Mouse (Mus musculus): ENCODE measurements around the gene Olfr467. TPM values are rescaled to one million over a fixed set of nuclear protein-coding genes. Genes with fewer than 3 reads are reported as not detected.
"Not testable (repeated sequence)": the region's sequence is repeated elsewhere in the genome, so short reads cannot be mapped to it uniquely, and the experiment has no call there.

Gene Olfr467
- polyA plus RNA-seq, 1 experiment = not detected

DNA sequence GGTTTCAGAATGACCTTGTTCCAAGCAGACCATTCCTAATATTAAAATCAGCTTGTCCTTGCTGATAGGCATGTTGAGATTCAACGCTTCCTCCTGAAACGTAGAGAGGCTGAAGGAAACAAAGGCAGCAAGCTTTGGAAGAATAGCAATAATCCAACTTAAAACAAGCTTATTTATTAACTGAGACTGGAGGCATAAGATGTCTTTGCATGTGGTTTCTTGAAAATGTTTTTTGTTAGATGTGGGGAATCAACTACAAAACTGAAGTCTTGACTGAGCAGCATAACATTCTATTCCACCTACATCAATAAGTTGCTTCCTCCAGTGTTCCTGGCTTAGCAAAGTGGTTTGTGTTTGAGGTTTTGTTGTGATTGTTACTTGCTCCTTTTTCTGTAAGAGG lies 11.0 kb upstream of the Olfr467 start, which contains the start of gene Ovch2:
Ovch2 (minus strand) TSS at position 101 of the 400 bp plus-strand sequence.
- H3K27ac ChIP-seq (ENCODE audit: insufficient read depth, low read length) = no peak within 1 kb of the TSS

DNA sequence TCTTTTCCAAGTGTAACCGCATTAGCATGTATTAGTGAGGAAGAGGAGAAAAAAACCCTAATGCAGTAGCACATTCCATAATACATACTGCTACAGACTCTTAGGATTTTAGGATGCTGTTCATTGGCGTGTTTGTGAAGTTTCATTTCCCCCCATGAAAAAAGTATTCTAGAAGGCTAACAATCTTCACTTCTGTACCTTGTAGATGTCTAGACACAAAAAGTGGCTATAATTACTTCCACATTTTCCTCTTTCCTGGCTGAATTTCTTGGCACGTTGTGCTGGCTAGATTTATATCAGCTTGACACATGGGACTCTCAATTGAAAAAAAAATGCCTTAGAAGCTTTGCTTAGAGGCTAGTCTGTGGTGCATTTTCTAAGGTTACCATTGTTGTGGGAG lies 9.9 kb upstream of the Olfr467 start:
- H3K4me3 ChIP-seq (ENCODE audit: low read depth, low read length) = no peak overlapping the region
- no peaks in the 10 kb centered on the region for H3K27me3 ChIP-seq (ENCODE audit: control insufficient read depth, insufficient read depth, low read length, poor library complexity, severe bottlenecking)
- H3K9ac ChIP-seq (ENCODE audit: low read depth, poor library complexity, severe bottlenecking) = no peak overlapping the region
- no peaks in the 10 kb centered on the region for H3K9me3 ChIP-seq (replicated peaks; ENCODE audit: control insufficient read depth, insufficient read depth, low read length, poor library complexity, severe bottlenecking)
- no peak overlapping the region for H3K27ac ChIP-seq (ENCODE audit: insufficient read depth, low read length)
- TF ChIP-seq POLR2A (IDR thresholded peaks at IDR 0.05; ENCODE audit: insufficient read depth, low read length) (no peak), EP300 (IDR thresholded peaks at IDR 0.05; ENCODE audit: insufficient read depth, low read depth, low read length) (no peak), CTCF (IDR thresholded peaks at IDR 0.05; ENCODE audit: low read depth, low read length) (no peak)
- no peaks in the 10 kb centered on the region for H3K4me1 ChIP-seq (ENCODE audit: control insufficient read depth, insufficient read depth, low read length)
- H3K36me3 ChIP-seq (ENCODE audit: control insufficient read depth, insufficient read depth, low read length, poor library complexity, severe bottlenecking) = no peaks in the 10 kb centered on the region

More for the DNA sequence above, 11.0 kb upstream of the Olfr467 start, which contains the start of gene Ovch2:
- Histone ChIP-seq H3K36me3 (ENCODE audit: control insufficient read depth, insufficient read depth, low read length, poor library complexity, severe bottlenecking) (no peaks in the 10 kb centered on the region), H3K27me3 (ENCODE audit: control insufficient read depth, insufficient read depth, low read length, poor library complexity, severe bottlenecking) (no peaks in the 10 kb centered on the region), H3K9me3 (replicated peaks; ENCODE audit: control insufficient read depth, insufficient read depth, low read length, poor library complexity, severe bottlenecking) (no peaks in the 10 kb centered on the region), H3K4me1 (ENCODE audit: control insufficient read depth, insufficient read depth, low read length) (no peaks in the 10 kb centered on the region), H3K4me3 (ENCODE audit: low read depth, low read length) (no peak within 1 kb of the TSS), H3K9ac (ENCODE audit: low read depth, poor library complexity, severe bottlenecking) (no peak within 1 kb of the TSS)
- TF ChIP-seq CTCF (IDR thresholded peaks at IDR 0.05; ENCODE audit: low read depth, low read length) (no peak), EP300 (IDR thresholded peaks at IDR 0.05; ENCODE audit: insufficient read depth, low read depth, low read length) (no peak), POLR2A (IDR thresholded peaks at IDR 0.05; ENCODE audit: insufficient read depth, low read length) (no peak)

DNA sequence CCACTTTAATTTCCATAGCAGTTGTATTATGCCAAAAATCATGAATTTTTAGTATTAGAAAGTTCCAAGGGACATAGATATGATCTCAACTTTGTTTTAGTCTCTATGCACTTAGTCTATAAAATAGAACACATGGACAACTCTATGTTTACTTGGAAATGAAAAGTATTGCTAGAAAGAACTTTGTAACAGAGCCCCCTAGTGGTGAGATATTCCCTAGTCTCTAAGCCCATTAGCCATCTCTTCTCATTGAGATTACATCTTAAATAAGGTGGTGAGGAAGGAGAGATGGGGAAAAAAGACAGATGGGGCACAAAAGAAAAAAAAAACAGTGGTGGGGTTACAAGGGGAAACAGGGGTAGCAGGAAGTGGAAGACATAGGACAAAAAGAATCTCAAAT lies 7.4 kb downstream of the Olfr467 start:
- Histone ChIP-seq H3K4me3 (ENCODE audit: low read depth, low read length) (no peak overlapping the region), H3K9ac (ENCODE audit: low read depth, poor library complexity, severe bottlenecking) (no peak overlapping the region), H3K27ac (ENCODE audit: insufficient read depth, low read length) (no peak overlapping the region), H3K36me3 (ENCODE audit: control insufficient read depth, insufficient read depth, low read length, poor library complexity, severe bottlenecking) (no peaks in the 10 kb centered on the region), H3K4me1 (ENCODE audit: control insufficient read depth, insufficient read depth, low read length) (no peaks in the 10 kb centered on the region), H3K27me3 (ENCODE audit: control insufficient read depth, insufficient read depth, low read length, poor library complexity, severe bottlenecking) (no peaks in the 10 kb centered on the region), H3K9me3 (replicated peaks; ENCODE audit: control insufficient read depth, insufficient read depth, low read length, poor library complexity, severe bottlenecking) (no peaks in the 10 kb centered on the region)
- TF ChIP-seq POLR2A (IDR thresholded peaks at IDR 0.05; ENCODE audit: insufficient read depth, low read length) (no peak), CTCF (IDR thresholded peaks at IDR 0.05; ENCODE audit: low read depth, low read length) (no peak), EP300 (IDR thresholded peaks at IDR 0.05; ENCODE audit: insufficient read depth, low read depth, low read length) (no peak)

DNA sequence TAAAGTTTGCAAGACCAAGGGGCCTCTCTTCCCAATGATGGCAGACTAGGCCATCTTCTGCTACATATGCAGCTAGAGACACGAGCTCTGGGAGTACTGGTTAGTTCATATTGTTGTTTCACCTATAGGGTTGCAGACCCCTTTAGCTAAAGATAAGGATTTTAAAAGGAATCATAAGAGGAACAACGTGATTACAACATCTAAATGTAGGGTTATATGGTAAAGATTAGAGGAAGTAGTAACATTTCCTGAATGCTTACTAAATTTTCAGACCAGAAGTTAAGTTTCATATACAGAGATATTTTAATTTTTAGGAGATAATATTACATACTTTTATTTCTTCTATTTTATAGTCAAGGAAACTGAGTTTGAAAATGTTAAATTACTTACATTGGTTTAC lies 11.8 kb downstream of the Olfr467 start:
- H3K36me3 ChIP-seq (ENCODE audit: control insufficient read depth, insufficient read depth, low read length, poor library complexity, severe bottlenecking); H3K27ac ChIP-seq (ENCODE audit: insufficient read depth, low read length); H3K4me1 ChIP-seq (ENCODE audit: control insufficient read depth, insufficient read depth, low read length); H3K9ac ChIP-seq (ENCODE audit: low read depth, poor library complexity, severe bottlenecking); H3K4me3 ChIP-seq (ENCODE audit: low read depth, low read length); H3K9me3 ChIP-seq (replicated peaks; ENCODE audit: control insufficient read depth, insufficient read depth, low read length, poor library complexity, severe bottlenecking); H3K27me3 ChIP-seq (ENCODE audit: control insufficient read depth, insufficient read depth, low read length, poor library complexity, severe bottlenecking): not testable (repeated sequence)

DNA sequence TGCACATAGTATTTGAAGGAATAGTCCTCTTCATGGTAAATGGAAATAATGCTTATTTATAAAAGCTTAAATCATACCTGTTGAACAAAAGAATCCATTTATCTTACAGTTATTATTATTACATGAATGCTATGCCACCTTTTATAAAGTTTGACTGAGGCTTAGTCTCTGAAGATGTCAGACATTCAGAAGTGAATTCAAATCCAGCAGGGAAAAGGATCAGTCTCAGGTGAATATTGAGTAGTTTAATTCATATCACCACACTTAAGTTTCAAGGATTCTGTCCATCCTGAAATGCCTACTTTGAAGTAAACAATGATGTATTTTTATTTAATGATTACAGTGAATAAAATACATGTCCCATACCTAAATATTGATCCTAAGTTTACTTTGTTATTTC lies 13.4 kb downstream of the Olfr467 start, which contains the start of gene Olfr469:
Olfr469 (minus strand) TSS at position 101 of the 400 bp plus-strand sequence.
- not testable (repeated sequence) for H3K4me1 ChIP-seq (ENCODE audit: control insufficient read depth, insufficient read depth, low read length); H3K27ac ChIP-seq (ENCODE audit: insufficient read depth, low read length); H3K27me3 ChIP-seq (ENCODE audit: control insufficient read depth, insufficient read depth, low read length, poor library complexity, severe bottlenecking); H3K9me3 ChIP-seq (replicated peaks; ENCODE audit: control insufficient read depth, insufficient read depth, low read length, poor library complexity, severe bottlenecking); H3K4me3 ChIP-seq (ENCODE audit: low read depth, low read length); H3K9ac ChIP-seq (ENCODE audit: low read depth, poor library complexity, severe bottlenecking); H3K36me3 ChIP-seq (ENCODE audit: control insufficient read depth, insufficient read depth, low read length, poor library complexity, severe bottlenecking)

DNA sequence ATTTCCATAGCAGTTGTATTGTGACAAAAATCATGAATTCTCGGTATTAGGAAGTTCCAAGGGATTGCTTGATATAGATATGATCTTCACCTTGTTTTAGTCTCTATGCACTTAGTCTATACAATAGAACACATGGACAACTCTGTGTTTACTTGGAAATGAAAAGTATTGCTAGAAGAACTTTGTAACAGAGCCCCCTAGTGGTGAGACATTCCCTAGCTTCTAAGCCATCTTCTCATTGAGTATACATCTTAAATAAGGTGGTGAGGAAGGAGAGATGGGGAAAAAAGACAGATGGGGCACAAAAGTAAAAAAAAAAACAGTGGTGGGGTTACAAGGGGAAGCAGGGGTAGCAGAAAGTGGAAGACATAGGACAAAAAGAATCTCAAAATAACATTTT lies 29.7 kb downstream of the Olfr467 start:
- TF ChIP-seq EP300 (IDR thresholded peaks at IDR 0.05; ENCODE audit: insufficient read depth, low read depth, low read length) (no peak), POLR2A (IDR thresholded peaks at IDR 0.05; ENCODE audit: insufficient read depth, low read length) (no peak), CTCF (IDR thresholded peaks at IDR 0.05; ENCODE audit: low read depth, low read length) (no peak)
- Histone ChIP-seq H3K9ac (ENCODE audit: low read depth, poor library complexity, severe bottlenecking) (no peak overlapping the region), H3K4me1 (ENCODE audit: control insufficient read depth, insufficient read depth, low read length) (no peaks in the 10 kb centered on the region), H3K9me3 (replicated peaks; ENCODE audit: control insufficient read depth, insufficient read depth, low read length, poor library complexity, severe bottlenecking) (no peaks in the 10 kb centered on the region), H3K27ac (ENCODE audit: insufficient read depth, low read length) (no peak overlapping the region), H3K36me3 (ENCODE audit: control insufficient read depth, insufficient read depth, low read length, poor library complexity, severe bottlenecking) (no peaks in the 10 kb centered on the region), H3K4me3 (ENCODE audit: low read depth, low read length) (no peak overlapping the region), H3K27me3 (ENCODE audit: control insufficient read depth, insufficient read depth, low read length, poor library complexity, severe bottlenecking) (no peaks in the 10 kb centered on the region)

DNA sequence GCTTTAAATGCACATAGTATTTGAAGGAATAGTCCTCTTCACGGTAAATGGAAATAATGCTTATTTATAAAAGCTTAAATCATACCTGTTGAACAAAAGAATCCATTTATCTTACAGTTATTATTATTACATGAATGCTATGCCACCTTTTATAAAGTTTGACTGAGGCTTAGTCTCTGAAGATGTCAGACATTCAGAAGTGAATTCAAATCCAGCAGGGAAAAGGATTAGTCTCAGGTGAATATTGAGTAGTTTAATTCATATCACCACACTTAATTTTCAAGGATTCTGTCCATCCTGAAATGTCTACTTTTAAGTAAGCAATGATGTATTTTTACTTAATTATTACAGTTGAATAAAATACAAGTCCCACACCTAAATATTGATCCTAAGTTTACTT lies 35.3 kb downstream of the Olfr467 start, which contains the start of gene Olfr470:
Olfr470 (minus strand) TSS at position 101 of the 400 bp plus-strand sequence.
- H3K27ac ChIP-seq (ENCODE audit: insufficient read depth, low read length); H3K9ac ChIP-seq (ENCODE audit: low read depth, poor library complexity, severe bottlenecking); H3K27me3 ChIP-seq (ENCODE audit: control insufficient read depth, insufficient read depth, low read length, poor library complexity, severe bottlenecking); H3K4me1 ChIP-seq (ENCODE audit: control insufficient read depth, insufficient read depth, low read length); H3K9me3 ChIP-seq (replicated peaks; ENCODE audit: control insufficient read depth, insufficient read depth, low read length, poor library complexity, severe bottlenecking); H3K4me3 ChIP-seq (ENCODE audit: low read depth, low read length); H3K36me3 ChIP-seq (ENCODE audit: control insufficient read depth, insufficient read depth, low read length, poor library complexity, severe bottlenecking): not testable (repeated sequence)

Other genes starting within 250 kb of the Olfr467 start
- gene Olfml1, start 244.8 kb upstream of the Olfr467 start, polyA plus RNA-seq (2011; ENCODE audit: insufficient read depth, insufficient read length, low read depth, missing spikeins) = 1.5 and 3.0 TPM in 2 replicates
- gene Ppfibp2, start 217.1 kb upstream of the Olfr467 start, polyA plus RNA-seq (2011; ENCODE audit: insufficient read depth, insufficient read length, low read depth, missing spikeins) = 11.7 and 12.4 TPM in 2 replicates
- not detected in 2 replicates for gene 5330417H12Rik, start 187.1 kb upstream of the Olfr467 start, polyA plus RNA-seq (2011; ENCODE audit: insufficient read depth, insufficient read length, low read depth, missing spikeins)
- gene Cyb5r2, start 54.2 kb upstream of the Olfr467 start, polyA plus RNA-seq (2011; ENCODE audit: insufficient read depth, insufficient read length, low read depth, missing spikeins) = 0.63 and 1.9 TPM in 2 replicates
- not detected in 2 replicates for gene Ovch2, start 11.1 kb upstream of the Olfr467 start, polyA plus RNA-seq (2011; ENCODE audit: insufficient read depth, insufficient read length, low read depth, missing spikeins)
- not detected in 2 replicates for gene Olfr469, start 13.3 kb downstream of the Olfr467 start, polyA plus RNA-seq (2011; ENCODE audit: insufficient read depth, insufficient read length, low read depth, missing spikeins)
- not detected in 2 replicates for gene Olfr470, start 35.2 kb downstream of the Olfr467 start, polyA plus RNA-seq (2011; ENCODE audit: insufficient read depth, insufficient read length, low read depth, missing spikeins)
- not detected in 2 replicates for gene Olfr472, start 85.6 kb downstream of the Olfr467 start, polyA plus RNA-seq (2011; ENCODE audit: insufficient read depth, insufficient read length, low read depth, missing spikeins)
- not detected in 2 replicates for gene Olfr473, start 118.2 kb downstream of the Olfr467 start, polyA plus RNA-seq (2011; ENCODE audit: insufficient read depth, insufficient read length, low read depth, missing spikeins)
- gene Olfr474, start 142.4 kb downstream of the Olfr467 start, polyA plus RNA-seq (2011; ENCODE audit: insufficient read depth, insufficient read length, low read depth, missing spikeins) = not detected in 2 replicates
- gene Olfr476, start 152.5 kb downstream of the Olfr467 start, polyA plus RNA-seq (2011; ENCODE audit: insufficient read depth, insufficient read length, low read depth, missing spikeins) = not detected in 2 replicates
- gene Olfr477, start 174.4 kb downstream of the Olfr467 start, polyA plus RNA-seq (2011; ENCODE audit: insufficient read depth, insufficient read length, low read depth, missing spikeins) = not detected in 2 replicates
- gene Olfr478, start 221.7 kb downstream of the Olfr467 start, polyA plus RNA-seq (2011; ENCODE audit: insufficient read depth, insufficient read length, low read depth, missing spikeins) = not detected in 2 replicates
- gene Olfr479, start 238.4 kb downstream of the Olfr467 start, polyA plus RNA-seq (2011; ENCODE audit: insufficient read depth, insufficient read length, low read depth, missing spikeins) = not detected in 2 replicates

Data from ES-Bruce4 (cell line).